Mouse (Mus musculus): Measurements from ENCODE around the gene Ppp1r14a.
A peak's percentile ranks its signal among the peaks of the same experiment; 100 is the strongest.

The Ppp1r14a gene

GRCm38 (mm10) chr7:29304463-29305262 is 15.6 kb downstream of the Ppp1r14a start:
- no peak for DNase-seq

GRCm38 (mm10) chr7:29305263-29305988 is 16.3 kb downstream of the Ppp1r14a start:
- DNase-seq, result no peak

- no peak for DNase-seq
Measured at GRCm38 (mm10) chr7:29306108-29306507, 17.0 kb downstream of the Ppp1r14a start.

GRCm38 (mm10) chr7:29306619-29307018 is 17.5 kb downstream of the Ppp1r14a start:
- no peak for DNase-seq

GRCm38 (mm10) chr7:29307350-29308104 is 18.4 kb downstream of the Ppp1r14a start:
- peak; percentile 91 for DNase-seq

- DNase-seq, result no peak
Measured at GRCm38 (mm10) chr7:29309221-29309721, 20.2 kb downstream of the Ppp1r14a start.

GRCm38 (mm10) chr7:29309749-29310148 is 20.6 kb downstream of the Ppp1r14a start:
- no peak for DNase-seq

GRCm38 (mm10) chr7:29313051-29313450 is 23.9 kb downstream of the Ppp1r14a start:
- DNase-seq, result no peak

GRCm38 (mm10) chr7:29313572-29314261 is 24.6 kb downstream of the Ppp1r14a start:
- DNase-seq, result no peak

GRCm38 (mm10) chr7:29314844-29315628 is 25.9 kb downstream of the Ppp1r14a start:
- no peak for DNase-seq

- DNase-seq, result no peak
Measured at GRCm38 (mm10) chr7:29316137-29316734, 27.1 kb downstream of the Ppp1r14a start.

GRCm38 (mm10) chr7:29316976-29317375 is 27.9 kb downstream of the Ppp1r14a start:
- peak; percentile 62 for DNase-seq

- DNase-seq, result peak; percentile 55
Measured at GRCm38 (mm10) chr7:29317558-29317957, 28.4 kb downstream of the Ppp1r14a start.

GRCm38 (mm10) chr7:29318115-29318911 is 29.2 kb downstream of the Ppp1r14a start:
- peak; percentile 69 for DNase-seq

GRCm38 (mm10) chr7:29319337-29320307 is 30.5 kb downstream of the Ppp1r14a start:
- no peak for DNase-seq

GRCm38 (mm10) chr7:29327087-29327486 is 38.0 kb downstream of the Ppp1r14a start:
- no peak for DNase-seq

GRCm38 (mm10) chr7:29328984-29329383 is 39.9 kb downstream of the Ppp1r14a start:
- no peak for DNase-seq

- DNase-seq, result no peak
Measured at GRCm38 (mm10) chr7:29334156-29334555, 45.0 kb downstream of the Ppp1r14a start.

- no peak for DNase-seq
Measured at GRCm38 (mm10) chr7:29335276-29335675, 46.2 kb downstream of the Ppp1r14a start.

All from lung, postnatal 14 days (tissue).